Mouse (Mus musculus): ENCODE data around the gene Mpp3. TPM values are rescaled to one million over a fixed set of nuclear protein-coding genes. Genes with fewer than 3 reads are reported as not detected.

The Mpp3 gene
- polyA plus RNA-seq, 1 experiment from 2014 or later = 2.7 TPM

GRCm38 (mm10) chr11:102044691-102045212 lies 16.5 kb upstream of the Mpp3 start:
- Histone ChIP-seq H3K4me3 (ENCODE audit: low read depth, low read length) (no peak overlapping the region), H3K27me3 (ENCODE audit: control insufficient read depth, insufficient read depth, low read length) (no peaks in the 10 kb centered on the region), H3K9me3 (replicated peaks; ENCODE audit: control insufficient read depth, low read length) (peaks cover 9% of the 10 kb centered on the region), H3K27ac (ENCODE audit: low read depth, low read length) (no peak overlapping the region), H3K9ac (ENCODE audit: low read depth, low read length) (no peak overlapping the region), H3K4me2 (no peak overlapping the region), H3K36me3 (ENCODE audit: control insufficient read depth, insufficient read depth, low read length) (no peaks in the 10 kb centered on the region), H3K4me1 (ENCODE audit: control insufficient read depth, insufficient read depth, low read length) (no peaks in the 10 kb centered on the region)
- 80% methylated on average over 7 of the region's 7 CpGs for WGBS (ENCODE audit: insufficient replicate concordance)
- no peak for ATAC-seq (replicated peaks; ENCODE audit: insufficient number of reproducible peaks, low FRiP score, low TSS enrichment)

GRCm38 (mm10) chr11:102043381-102043780 lies 15.1 kb upstream of the Mpp3 start:
- H3K9me3 ChIP-seq (replicated peaks; ENCODE audit: control insufficient read depth, low read length) = peaks cover 9% of the 10 kb centered on the region
- no peak overlapping the region for H3K4me3 ChIP-seq (ENCODE audit: low read depth, low read length)
- H3K27ac ChIP-seq (ENCODE audit: low read depth, low read length) = no peak overlapping the region
- no peaks in the 10 kb centered on the region for H3K27me3 ChIP-seq (ENCODE audit: control insufficient read depth, insufficient read depth, low read length)
- H3K36me3 ChIP-seq (ENCODE audit: control insufficient read depth, insufficient read depth, low read length) = no peaks in the 10 kb centered on the region
- no peaks in the 10 kb centered on the region for H3K4me1 ChIP-seq (ENCODE audit: control insufficient read depth, insufficient read depth, low read length)
- 75% methylated on average over 6 of the region's 6 CpGs for WGBS (ENCODE audit: insufficient replicate concordance)
- no peak overlapping the region for H3K9ac ChIP-seq (ENCODE audit: low read depth, low read length)
- ATAC-seq (replicated peaks; ENCODE audit: insufficient number of reproducible peaks, low FRiP score, low TSS enrichment) = no peak
- no peak overlapping the region for H3K4me2 ChIP-seq

GRCm38 (mm10) chr11:102042971-102043370 lies 14.7 kb upstream of the Mpp3 start:
- Histone ChIP-seq H3K4me2 (no peak overlapping the region), H3K4me3 (ENCODE audit: low read depth, low read length) (no peak overlapping the region)

GRCm38 (mm10) chr11:102041350-102041949 lies 13.2 kb upstream of the Mpp3 start, which contains the start of gene Cd300lg:
Cd300lg (plus strand) TSS chr11:102041509.
- no peak for ATAC-seq (replicated peaks; ENCODE audit: insufficient number of reproducible peaks, low FRiP score, low TSS enrichment)
- no peak within 1 kb of the TSS for H3K4me2 ChIP-seq
- H3K27me3 ChIP-seq (ENCODE audit: control insufficient read depth, insufficient read depth, low read length) = 0 out of 2 replicates have a peak, but pooled peaks cover 2% of the 10 kb centered on the region
- no peak within 1 kb of the TSS for H3K9ac ChIP-seq (ENCODE audit: low read depth, low read length)
- no peaks in the 10 kb centered on the region for H3K4me1 ChIP-seq (ENCODE audit: control insufficient read depth, insufficient read depth, low read length)
- no peaks in the 10 kb centered on the region for H3K36me3 ChIP-seq (ENCODE audit: control insufficient read depth, insufficient read depth, low read length)
- peaks cover 9% of the 10 kb centered on the region for H3K9me3 ChIP-seq (replicated peaks; ENCODE audit: control insufficient read depth, low read length)
- H3K27ac ChIP-seq (ENCODE audit: low read depth, low read length) = no peak within 1 kb of the TSS
- 51% methylated on average over 5 of the region's 5 CpGs for WGBS (ENCODE audit: insufficient replicate concordance)
- H3K4me3 ChIP-seq (ENCODE audit: low read depth, low read length) = no peak within 1 kb of the TSS

More at GRCm38 (mm10) chr11:102042971-102043370, 14.7 kb upstream of the Mpp3 start:
- no peaks in the 10 kb centered on the region for H3K4me1 ChIP-seq (ENCODE audit: control insufficient read depth, insufficient read depth, low read length)
- H3K36me3 ChIP-seq (ENCODE audit: control insufficient read depth, insufficient read depth, low read length) = no peaks in the 10 kb centered on the region
- H3K27me3 ChIP-seq (ENCODE audit: control insufficient read depth, insufficient read depth, low read length) = no peaks in the 10 kb centered on the region
- H3K9me3 ChIP-seq (replicated peaks; ENCODE audit: control insufficient read depth, low read length) = peaks cover 9% of the 10 kb centered on the region
- ATAC-seq (replicated peaks; ENCODE audit: insufficient number of reproducible peaks, low FRiP score, low TSS enrichment) = no peak
- WGBS (ENCODE audit: insufficient replicate concordance) = 85% methylated on average over 13 of the region's 14 CpGs
- H3K27ac ChIP-seq (ENCODE audit: low read depth, low read length) = no peak overlapping the region
- H3K9ac ChIP-seq (ENCODE audit: low read depth, low read length) = no peak overlapping the region

GRCm38 (mm10) chr11:102040646-102041045 lies 12.4 kb upstream of the Mpp3 start:
- ATAC-seq (replicated peaks; ENCODE audit: insufficient number of reproducible peaks, low FRiP score, low TSS enrichment) = no peak
- Histone ChIP-seq H3K4me3 (ENCODE audit: low read depth, low read length) (no peak overlapping the region), H3K27ac (ENCODE audit: low read depth, low read length) (no peak overlapping the region), H3K9ac (ENCODE audit: low read depth, low read length) (no peak overlapping the region), H3K4me2 (no peak overlapping the region), H3K4me1 (ENCODE audit: control insufficient read depth, insufficient read depth, low read length) (no peaks in the 10 kb centered on the region), H3K27me3 (ENCODE audit: control insufficient read depth, insufficient read depth, low read length) (0 out of 2 replicates have a peak, but pooled peaks cover 2% of the 10 kb centered on the region), H3K9me3 (replicated peaks; ENCODE audit: control insufficient read depth, low read length) (peaks cover 4% of the 10 kb centered on the region), H3K36me3 (ENCODE audit: control insufficient read depth, insufficient read depth, low read length) (no peaks in the 10 kb centered on the region)
- WGBS (ENCODE audit: insufficient replicate concordance) = 67% methylated on average over 4 of the region's 4 CpGs

- H3K36me3 ChIP-seq (ENCODE audit: control insufficient read depth, insufficient read depth, low read length) = no peaks in the 10 kb centered on the region
Measured at GRCm38 (mm10) chr11:102040138-102040524, 11.9 kb upstream of the Mpp3 start.

GRCm38 (mm10) chr11:102039487-102040137 lies 11.4 kb upstream of the Mpp3 start:
- Histone ChIP-seq H3K27me3 (ENCODE audit: control insufficient read depth, insufficient read depth, low read length) (0 out of 2 replicates have a peak, but pooled peaks cover 2% of the 10 kb centered on the region), H3K4me1 (ENCODE audit: control insufficient read depth, insufficient read depth, low read length) (no peaks in the 10 kb centered on the region), H3K27ac (ENCODE audit: low read depth, low read length) (no peak overlapping the region), H3K4me2 (no peak overlapping the region), H3K9ac (ENCODE audit: low read depth, low read length) (no peak overlapping the region), H3K4me3 (ENCODE audit: low read depth, low read length) (no peak overlapping the region), H3K36me3 (ENCODE audit: control insufficient read depth, insufficient read depth, low read length) (no peaks in the 10 kb centered on the region), H3K9me3 (replicated peaks; ENCODE audit: control insufficient read depth, low read length) (no peaks in the 10 kb centered on the region)
- WGBS (ENCODE audit: insufficient replicate concordance) = 68% methylated on average over 13 of the region's 13 CpGs
- ATAC-seq (replicated peaks; ENCODE audit: insufficient number of reproducible peaks, low FRiP score, low TSS enrichment) = no peak

More at GRCm38 (mm10) chr11:102040138-102040524, 11.9 kb upstream of the Mpp3 start:
- Histone ChIP-seq H3K4me2 (no peak overlapping the region), H3K27ac (ENCODE audit: low read depth, low read length) (no peak overlapping the region), H3K9ac (ENCODE audit: low read depth, low read length) (no peak overlapping the region), H3K9me3 (replicated peaks; ENCODE audit: control insufficient read depth, low read length) (no peaks in the 10 kb centered on the region), H3K27me3 (ENCODE audit: control insufficient read depth, insufficient read depth, low read length) (0 out of 2 replicates have a peak, but pooled peaks cover 2% of the 10 kb centered on the region), H3K4me3 (ENCODE audit: low read depth, low read length) (no peak overlapping the region), H3K4me1 (ENCODE audit: control insufficient read depth, insufficient read depth, low read length) (no peaks in the 10 kb centered on the region)
- under 1% methylated on average over 9 of the region's 9 CpGs for WGBS (ENCODE audit: insufficient replicate concordance)
- ATAC-seq (replicated peaks; ENCODE audit: insufficient number of reproducible peaks, low FRiP score, low TSS enrichment) = peak; percentile 51; the same call in 1 of the 2 replicates

GRCm38 (mm10) chr11:102037789-102038188 lies 9.5 kb upstream of the Mpp3 start:
- Histone ChIP-seq H3K9me3 (replicated peaks; ENCODE audit: control insufficient read depth, low read length) (no peaks in the 10 kb centered on the region), H3K27me3 (ENCODE audit: control insufficient read depth, insufficient read depth, low read length) (0 out of 2 replicates have a peak, but pooled peaks cover 2% of the 10 kb centered on the region), H3K4me2 (no peak overlapping the region), H3K36me3 (ENCODE audit: control insufficient read depth, insufficient read depth, low read length) (no peaks in the 10 kb centered on the region), H3K27ac (ENCODE audit: low read depth, low read length) (no peak overlapping the region), H3K4me1 (ENCODE audit: control insufficient read depth, insufficient read depth, low read length) (no peaks in the 10 kb centered on the region), H3K4me3 (ENCODE audit: low read depth, low read length) (no peak overlapping the region), H3K9ac (ENCODE audit: low read depth, low read length) (no peak overlapping the region)
- no peak for ATAC-seq (replicated peaks; ENCODE audit: insufficient number of reproducible peaks, low FRiP score, low TSS enrichment)
- 72% methylated on average over 6 of the region's 6 CpGs for WGBS (ENCODE audit: insufficient replicate concordance)

Data from heart, embryonic 11.5 days (tissue).